Mouse (Mus musculus) MEL-GATA-1-ER (cell line): ENCODE results near the gene Gm21958.

Source experiments
- DNase-seq: peaks from one replicate; pipeline ENCODE4 v3.0.0-alpha.2; 2012; ENCODE audit warnings: low read depth; ENCODE audit errors: extremely low read depth

Gm21958 gene

GRCm38 (mm10) chr3:54714253-54714652 is at the start of gene Gm21958:
Gene Gm21958, minus strand, starts transcription at chr3:54714353.
- no peak for DNase-seq

GRCm38 (mm10) chr3:54761258-54761657 is 47.1 kb upstream of the Gm21958 start:
- no peak for DNase-seq

- DNase-seq = no peak
These were observed 46.4 kb upstream of the Gm21958 start for GRCm38 (mm10) chr3:54760321-54761115.

- DNase-seq = no peak
These were observed 45.1 kb upstream of the Gm21958 start for GRCm38 (mm10) chr3:54759211-54759610.

GRCm38 (mm10) chr3:54757446-54757845 is 43.3 kb upstream of the Gm21958 start:
- no peak for DNase-seq

- no peak for DNase-seq
These were observed 41.9 kb upstream of the Gm21958 start for GRCm38 (mm10) chr3:54756058-54756457.

- DNase-seq = no peak
These were observed 41.2 kb upstream of the Gm21958 start, which contains the start of gene Smad9 for GRCm38 (mm10) chr3:54755145-54756041. Gene Smad9, plus strand, starts transcription at chr3:54755582.

GRCm38 (mm10) chr3:54753411-54753810 is 39.3 kb upstream of the Gm21958 start:
- no peak for DNase-seq

GRCm38 (mm10) chr3:54745799-54746198 is 31.6 kb upstream of the Gm21958 start:
- DNase-seq = no peak

GRCm38 (mm10) chr3:54741965-54742364 is 27.8 kb upstream of the Gm21958 start:
- DNase-seq = no peak

GRCm38 (mm10) chr3:54737317-54737716 is 23.2 kb upstream of the Gm21958 start:
- DNase-seq = no peak

GRCm38 (mm10) chr3:54736101-54736927 is 22.2 kb upstream of the Gm21958 start:
- peak; percentile 24 for DNase-seq

- DNase-seq = peak; percentile 42
These were observed 21.3 kb upstream of the Gm21958 start, which contains the start of the genes Exosc8 and Alg5 for GRCm38 (mm10) chr3:54735247-54736046. Gene Exosc8, minus strand, starts transcription at chr3:54735393. Gene Alg5, plus strand, starts transcription at chr3:54735539.

- DNase-seq = peak; percentile 71
These were observed 20.5 kb upstream of the Gm21958 start for GRCm38 (mm10) chr3:54734411-54735246.

GRCm38 (mm10) chr3:54732371-54732770 is 18.2 kb upstream of the Gm21958 start:
- peak; percentile 15 for DNase-seq

GRCm38 (mm10) chr3:54731626-54732150 is 17.5 kb upstream of the Gm21958 start:
- no peak for DNase-seq

- no peak for DNase-seq
These were observed 13.9 kb upstream of the Gm21958 start for GRCm38 (mm10) chr3:54728100-54728499.

- DNase-seq = no peak
These were observed 13.4 kb upstream of the Gm21958 start for GRCm38 (mm10) chr3:54727588-54727987.

GRCm38 (mm10) chr3:54725344-54725743 is 11.2 kb upstream of the Gm21958 start:
- no peak for DNase-seq
